Mouse (Mus musculus): Measurements from ENCODE around the gene Cdca4. TPM values are rescaled to one million over a fixed set of nuclear protein-coding genes. Genes with fewer than 3 reads are reported as not detected.

The Cdca4 gene
- polyA plus RNA-seq, 1 experiment from 2014 or later, result 31.3 TPM

- H3K27me3 ChIP-seq (replicated peaks; ENCODE audit: control insufficient read depth, insufficient read depth, low read length), result no peaks in the 10 kb centered on the region
- no peaks in the 10 kb centered on the region; the same call in 1 of the 2 replicates for H3K36me3 ChIP-seq (ENCODE audit: control insufficient read depth, insufficient read depth, low read length)
- H3K9ac ChIP-seq (ENCODE audit: low read depth, low read length), result peak overlapping the region; percentile 62
- H3K9me3 ChIP-seq (ENCODE audit: control insufficient read depth, low read length), result no peaks in the 10 kb centered on the region
- peak overlapping the region; percentile 88 for H3K4me2 ChIP-seq (ENCODE audit: low read length)
- ATAC-seq, result peak; percentile 38
- 59% methylated on average over 5 of the region's 5 CpGs for WGBS
- peak overlapping the region; percentile 56 for H3K4me3 ChIP-seq (ENCODE audit: low read length)
- peaks cover 17% of the 10 kb centered on the region for H3K4me1 ChIP-seq (ENCODE audit: control insufficient read depth, insufficient read depth, low read depth, low read length)
- H3K27ac ChIP-seq (ENCODE audit: low read depth, low read length), result peak overlapping the region; percentile 83
Observed at GRCm38 (mm10) chr12:112808212-112808586, 21.0 kb downstream of the Cdca4 start.

- peaks cover 17% of the 10 kb centered on the region for H3K4me1 ChIP-seq (ENCODE audit: control insufficient read depth, insufficient read depth, low read depth, low read length)
- H3K36me3 ChIP-seq (ENCODE audit: control insufficient read depth, insufficient read depth, low read length), result no peaks in the 10 kb centered on the region; the same call in 1 of the 2 replicates
- H3K4me2 ChIP-seq (ENCODE audit: low read length), result no peak overlapping the region; the same call in 1 of the 2 replicates
- WGBS, result 73% methylated on average over 4 of the region's 4 CpGs
- no peak overlapping the region for H3K4me3 ChIP-seq (ENCODE audit: low read length)
- no peak; the same call in 1 of the 2 replicates for ATAC-seq
- no peak overlapping the region for H3K9ac ChIP-seq (ENCODE audit: low read depth, low read length)
- no peak overlapping the region for H3K27ac ChIP-seq (ENCODE audit: low read depth, low read length)
- H3K9me3 ChIP-seq (ENCODE audit: control insufficient read depth, low read length), result no peaks in the 10 kb centered on the region
- no peaks in the 10 kb centered on the region for H3K27me3 ChIP-seq (replicated peaks; ENCODE audit: control insufficient read depth, insufficient read depth, low read length)
Observed at GRCm38 (mm10) chr12:112807796-112808195, 21.4 kb downstream of the Cdca4 start.

GRCm38 (mm10) chr12:112806044-112806443 lies 23.2 kb downstream of the Cdca4 start:
- Histone ChIP-seq H3K36me3 (ENCODE audit: control insufficient read depth, insufficient read depth, low read length) (no peaks in the 10 kb centered on the region), H3K9me3 (ENCODE audit: control insufficient read depth, low read length) (no peaks in the 10 kb centered on the region), H3K27ac (ENCODE audit: low read depth, low read length) (no peak overlapping the region), H3K27me3 (replicated peaks; ENCODE audit: control insufficient read depth, insufficient read depth, low read length) (peaks cover 6% of the 10 kb centered on the region), H3K4me3 (ENCODE audit: low read length) (no peak overlapping the region), H3K9ac (ENCODE audit: low read depth, low read length) (no peak overlapping the region), H3K4me2 (ENCODE audit: low read length) (no peak overlapping the region), H3K4me1 (ENCODE audit: control insufficient read depth, insufficient read depth, low read depth, low read length) (peaks cover 26% of the 10 kb centered on the region)
- ATAC-seq, result no peak
- 89% methylated on average over 6 of the region's 6 CpGs for WGBS

GRCm38 (mm10) chr12:112804046-112804445 lies 25.2 kb downstream of the Cdca4 start:
- Histone ChIP-seq H3K9me3 (ENCODE audit: control insufficient read depth, low read length) (no peaks in the 10 kb centered on the region), H3K27me3 (replicated peaks; ENCODE audit: control insufficient read depth, insufficient read depth, low read length) (peaks cover 6% of the 10 kb centered on the region), H3K4me1 (ENCODE audit: control insufficient read depth, insufficient read depth, low read depth, low read length) (peaks cover 14% of the 10 kb centered on the region), H3K9ac (ENCODE audit: low read depth, low read length) (no peak overlapping the region), H3K36me3 (ENCODE audit: control insufficient read depth, insufficient read depth, low read length) (no peaks in the 10 kb centered on the region), H3K4me2 (ENCODE audit: low read length) (no peak overlapping the region), H3K27ac (ENCODE audit: low read depth, low read length) (no peak overlapping the region), H3K4me3 (ENCODE audit: low read length) (no peak overlapping the region)
- ATAC-seq, result no peak
- WGBS, result 33% methylated on average over 13 of the region's 13 CpGs

GRCm38 (mm10) chr12:112802917-112803316 lies 26.3 kb downstream of the Cdca4 start:
- no peak for ATAC-seq
- Histone ChIP-seq H3K9me3 (ENCODE audit: control insufficient read depth, low read length) (no peaks in the 10 kb centered on the region), H3K4me1 (ENCODE audit: control insufficient read depth, insufficient read depth, low read depth, low read length) (peaks cover 15% of the 10 kb centered on the region), H3K27ac (ENCODE audit: low read depth, low read length) (no peak overlapping the region), H3K27me3 (replicated peaks; ENCODE audit: control insufficient read depth, insufficient read depth, low read length) (peaks cover 6% of the 10 kb centered on the region), H3K4me3 (ENCODE audit: low read length) (peak overlapping the region; percentile 64), H3K36me3 (ENCODE audit: control insufficient read depth, insufficient read depth, low read length) (no peaks in the 10 kb centered on the region), H3K9ac (ENCODE audit: low read depth, low read length) (no peak overlapping the region), H3K4me2 (ENCODE audit: low read length) (peak overlapping the region; percentile 99)
- 25% methylated on average over 3 of the region's 3 CpGs for WGBS

GRCm38 (mm10) chr12:112801864-112802846 lies 27.1 kb downstream of the Cdca4 start, which contains the start of gene Ahnak2:
Ahnak2 (minus strand) TSS chr12:112802657.
- peak; percentile 45 for ATAC-seq

GRCm38 (mm10) chr12:112800476-112800875 lies 28.7 kb downstream of the Cdca4 start:
- WGBS, result 8% methylated on average over 4 of the region's 4 CpGs
- peaks cover 6% of the 10 kb centered on the region for H3K27me3 ChIP-seq (replicated peaks; ENCODE audit: control insufficient read depth, insufficient read depth, low read length)
- ATAC-seq, result no peak

More at GRCm38 (mm10) chr12:112801864-112802846, 27.1 kb downstream of the Cdca4 start, which contains the start of gene Ahnak2:
- 5% methylated on average over 43 of the region's 69 CpGs for WGBS
- Histone ChIP-seq H3K4me3 (ENCODE audit: low read length) (peak within 1 kb of the TSS; percentile 64), H3K9ac (ENCODE audit: low read depth, low read length) (peak within 1 kb of the TSS; percentile 81), H3K4me1 (ENCODE audit: control insufficient read depth, insufficient read depth, low read depth, low read length) (peaks cover 19% of the 10 kb centered on the region), H3K27ac (ENCODE audit: low read depth, low read length) (no peak within 1 kb of the TSS), H3K36me3 (ENCODE audit: control insufficient read depth, insufficient read depth, low read length) (no peaks in the 10 kb centered on the region), H3K4me2 (ENCODE audit: low read length) (peak within 1 kb of the TSS; percentile 99), H3K9me3 (ENCODE audit: control insufficient read depth, low read length) (no peaks in the 10 kb centered on the region), H3K27me3 (replicated peaks; ENCODE audit: control insufficient read depth, insufficient read depth, low read length) (peaks cover 6% of the 10 kb centered on the region)

GRCm38 (mm10) chr12:112799237-112799970 lies 29.8 kb downstream of the Cdca4 start:
- Histone ChIP-seq H3K27ac (ENCODE audit: low read depth, low read length) (no peak overlapping the region), H3K9me3 (ENCODE audit: control insufficient read depth, low read length) (no peaks in the 10 kb centered on the region), H3K36me3 (ENCODE audit: control insufficient read depth, insufficient read depth, low read length) (no peaks in the 10 kb centered on the region), H3K4me1 (ENCODE audit: control insufficient read depth, insufficient read depth, low read depth, low read length) (peaks cover 19% of the 10 kb centered on the region), H3K4me3 (ENCODE audit: low read length) (no peak overlapping the region), H3K27me3 (replicated peaks; ENCODE audit: control insufficient read depth, insufficient read depth, low read length) (peaks cover 6% of the 10 kb centered on the region), H3K4me2 (ENCODE audit: low read length) (no peak overlapping the region), H3K9ac (ENCODE audit: low read depth, low read length) (no peak overlapping the region)
- 83% methylated on average over 10 of the region's 10 CpGs for WGBS
- no peak for ATAC-seq

More at GRCm38 (mm10) chr12:112800476-112800875, 28.7 kb downstream of the Cdca4 start:
- no peak overlapping the region for H3K9ac ChIP-seq (ENCODE audit: low read depth, low read length)
- no peaks in the 10 kb centered on the region for H3K36me3 ChIP-seq (ENCODE audit: control insufficient read depth, insufficient read depth, low read length)
- H3K9me3 ChIP-seq (ENCODE audit: control insufficient read depth, low read length), result no peaks in the 10 kb centered on the region
- peaks cover 19% of the 10 kb centered on the region for H3K4me1 ChIP-seq (ENCODE audit: control insufficient read depth, insufficient read depth, low read depth, low read length)
- H3K4me2 ChIP-seq (ENCODE audit: low read length), result no peak overlapping the region
- no peak overlapping the region for H3K27ac ChIP-seq (ENCODE audit: low read depth, low read length)
- no peak overlapping the region for H3K4me3 ChIP-seq (ENCODE audit: low read length)

GRCm38 (mm10) chr12:112798716-112799115 lies 30.5 kb downstream of the Cdca4 start:
- peaks cover 6% of the 10 kb centered on the region for H3K27me3 ChIP-seq (replicated peaks; ENCODE audit: control insufficient read depth, insufficient read depth, low read length)
- H3K9ac ChIP-seq (ENCODE audit: low read depth, low read length), result no peak overlapping the region
- no peak for ATAC-seq
- no peaks in the 10 kb centered on the region for H3K36me3 ChIP-seq (ENCODE audit: control insufficient read depth, insufficient read depth, low read length)
- H3K9me3 ChIP-seq (ENCODE audit: control insufficient read depth, low read length), result no peaks in the 10 kb centered on the region
- no peak overlapping the region for H3K27ac ChIP-seq (ENCODE audit: low read depth, low read length)
- no peak overlapping the region for H3K4me2 ChIP-seq (ENCODE audit: low read length)
- peaks cover 19% of the 10 kb centered on the region for H3K4me1 ChIP-seq (ENCODE audit: control insufficient read depth, insufficient read depth, low read depth, low read length)
- WGBS, result 72% methylated on average over 5 of the region's 5 CpGs
- no peak overlapping the region for H3K4me3 ChIP-seq (ENCODE audit: low read length)

All from hindbrain, embryonic 16.5 days (tissue).